Mouse (Mus musculus) spleen, adult 2 months (tissue): Measurements from ENCODE around the gene Dcpp1.

Experiments
- CTCF ChIP-seq: fragments of 200-500 bp; IDR thresholded peaks from 2 replicates; pipeline ENCODE4 v1.5.1; 2011; ENCODE audit warnings: mild to moderate bottlenecking, inconsistent platforms; ENCODE audit not compliant: insufficient read depth, insufficient read length, insufficient replicate concordance; ENCODE audit errors: extremely low read depth
- POLR2A ChIP-seq: fragments of 200-500 bp; IDR thresholded peaks from 2 replicates; pipeline ENCODE4 v1.6.1; 2011; ENCODE audit warnings: low read depth, low read length, inconsistent platforms

- TF ChIP-seq CTCF (peak; percentile 48; the same call in 1 of the 2 replicates), POLR2A (no peak)
Observed at GRCm38 (mm10) chr17:23850853-23851749, 29.6 kb upstream of the Dcpp1 start.
